10 mouse cellular contexts compared by ENCODE assay signal in the genomic region with DNA sequence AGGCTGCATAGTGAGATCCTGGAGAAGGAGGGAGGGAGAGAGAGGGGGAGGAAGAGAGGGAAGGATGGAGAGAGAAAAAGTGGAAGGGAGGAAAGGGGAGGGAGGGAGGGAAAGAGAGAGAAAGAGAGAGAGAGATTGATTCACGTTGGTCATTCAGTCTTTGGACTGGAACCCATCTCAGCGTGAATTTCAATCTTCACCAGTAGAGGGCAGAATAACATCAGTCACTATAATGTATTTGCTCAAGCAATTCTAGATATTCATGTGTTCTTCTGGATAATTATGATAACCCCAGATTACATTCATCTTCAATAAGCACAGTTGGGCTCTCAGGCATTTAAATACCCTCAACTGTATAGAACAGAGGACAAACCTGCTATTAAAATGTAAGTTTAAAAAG. TPM values are rescaled to one million over a fixed set of nuclear protein-coding genes. Genes with fewer than 3 reads are reported as not detected.
A peak's percentile ranks its signal among the peaks of the same experiment; 100 is the strongest.
DNase-seq lines count a peak whose midpoint lies in the region; ATAC-seq and TF ChIP-seq lines count a peak whose summit lies in the region.
"Had no signal": no experiment of that assay in that cellular context is flagged by ENCODE, and none has a peak within 500 bp of the region (broad histone marks: within the 10 kb centered on the region; RNA-seq: fewer than 3 reads in every experiment).

No protein-coding gene starts in this region.

- 0% methylated on average over 2 of the region's 2 CpGs for WGBS in embryonic facial prominence, embryonic 11.5 days
- 0% methylated on average over 2 of the region's 2 CpGs for WGBS in embryonic facial prominence, embryonic 10.5 days

- no peak for ATAC-seq in embryonic facial prominence, embryonic 11.5 days (replicated peaks; ENCODE audit: insufficient number of reproducible peaks, low FRiP score, low TSS enrichment, low read depth)
- ATAC-seq in granulocyte monocyte progenitor cell, adult 5-6 weeks (replicated peaks; ENCODE audit: poor library complexity, severe bottlenecking): 0 out of 2 replicates have a peak, but pooled peaks have one; percentile 35
- ATAC-seq in monocyte, adult 5-6 weeks (replicated peaks; ENCODE audit: insufficient number of reproducible peaks, low FRiP score, low TSS enrichment, poor library complexity, severe bottlenecking): no peak

- no peaks in the 10 kb centered on the region for H3K4me1 ChIP-seq in embryonic facial prominence, embryonic 11.5 days (ENCODE audit: control insufficient read depth, insufficient read depth, low read length)
- peaks cover 8% of the 10 kb centered on the region for H3K4me1 ChIP-seq in embryonic facial prominence, embryonic 10.5 days
- H3K4me1 ChIP-seq in E14TG2a.4 (replicated peaks; ENCODE audit: low read depth, low read length): peaks cover 14% of the 10 kb centered on the region

- no peaks in the 10 kb centered on the region for H3K36me3 ChIP-seq in embryonic facial prominence, embryonic 11.5 days (replicated peaks; ENCODE audit: control insufficient read depth, insufficient read depth, low read depth, low read length)
- H3K36me3 ChIP-seq in embryonic facial prominence, embryonic 10.5 days (replicated peaks): no peaks in the 10 kb centered on the region
- no peaks in the 10 kb centered on the region for H3K36me3 ChIP-seq in E14TG2a.4 (ENCODE audit: insufficient read depth, low read length)

- H3K9ac ChIP-seq in embryonic facial prominence, embryonic 11.5 days (replicated peaks; ENCODE audit: low read length): no peak overlapping the region

- peak; percentile 84 for DNase-seq in embryonic facial prominence, embryonic 11.5 days (ENCODE audit: low spot score)
- no peak for DNase-seq in embryonic facial prominence, embryonic 10.5 days (ENCODE audit: low spot score)
- DNase-seq in left cerebral cortex, adult 2 months (ENCODE audit: extremely low spot score in 1 of 2, low spot score in 2 of 2): peak in 1 of 2 experiments; percentile 15
- no peak for DNase-seq in left cerebral cortex, postnatal 4 days
- no peak for DNase-seq in frontal cortex, postnatal 25 days (ENCODE audit: low spot score in 2 of 2)

- H3K27me3 ChIP-seq in embryonic facial prominence, embryonic 11.5 days (ENCODE audit: control insufficient read depth, insufficient read depth, low read length): no peaks in the 10 kb centered on the region
- H3K27me3 ChIP-seq in embryonic facial prominence, embryonic 10.5 days (replicated peaks; ENCODE audit: low read depth, poor library complexity, severe bottlenecking): peaks cover 15% of the 10 kb centered on the region; the same call in 1 of the 2 replicates
- peaks cover 20% of the 10 kb centered on the region for H3K27me3 ChIP-seq in E14TG2a.4 (ENCODE audit: insufficient read depth, low read length)

- no peak overlapping the region for H3K4me3 ChIP-seq in embryonic facial prominence, embryonic 11.5 days (ENCODE audit: low read depth, low read length)
- no peak overlapping the region for H3K4me3 ChIP-seq in embryonic facial prominence, embryonic 10.5 days
- no peak overlapping the region for H3K4me3 ChIP-seq in left cerebral cortex, adult 2 months
- H3K4me3 ChIP-seq in E14TG2a.4 (replicated peaks; ENCODE audit: low read length): no peak overlapping the region
- H3K4me3 ChIP-seq: megakaryocyte, embryonic 14.5 days had no signal

- intact Hi-C loops in left cerebral cortex, adult 2 months (cut with DNase I): loop anchor here (1.0 kb wide), 1 partner anchor 257 kb away; no protein-coding TSS in a partner anchor
- intact Hi-C loops in left cerebral cortex, postnatal 4 days (cut with DNase I): loop anchor here (1.0 to 10.0 kb wide), 2 partner anchors 62 to 257 kb away; no protein-coding TSS in a partner anchor

- H3K9me3 ChIP-seq in embryonic facial prominence, embryonic 11.5 days (replicated peaks; ENCODE audit: control insufficient read depth, low read length): no peaks in the 10 kb centered on the region
- no peaks in the 10 kb centered on the region for H3K9me3 ChIP-seq in embryonic facial prominence, embryonic 10.5 days
- H3K9me3 ChIP-seq in E14TG2a.4 (ENCODE audit: low read length): no peaks in the 10 kb centered on the region
- H3K9me3 ChIP-seq: megakaryocyte, embryonic 14.5 days had no signal

- H3K4me2 ChIP-seq in embryonic facial prominence, embryonic 11.5 days (ENCODE audit: low read depth, low read length): no peak overlapping the region

- TF ChIP-seq CTCF in left cerebral cortex, adult 2 months (IDR thresholded peaks at IDR 0.05): peak; percentile 77
- TF ChIP-seq CTCF in E14TG2a.4 (conservative IDR thresholded peaks at IDR 0.05; ENCODE audit: low read length): peak; percentile 48

- H3K27ac ChIP-seq in embryonic facial prominence, embryonic 11.5 days (replicated peaks; ENCODE audit: low read depth, low read length): no peak overlapping the region
- no peak overlapping the region for H3K27ac ChIP-seq in embryonic facial prominence, embryonic 10.5 days (replicated peaks)
- H3K27ac ChIP-seq in left cerebral cortex, adult 2 months: no peak overlapping the region

RNA-seq across cellular contexts. Expression of a gene that starts 7.3 kb away (rescaled TPM):
- polyA plus RNA-seq in embryonic facial prominence, embryonic 11.5 days (2014; fragmentation: Nextera tagmentation; extraction: Ambion mirVana): not detected in 2 replicates
- polyA plus RNA-seq in embryonic facial prominence, embryonic 10.5 days (2016; fragmentation: Nextera tagmentation; extraction: Ambion mirVana): not detected in 2 replicates
- total RNA-seq in left cerebral cortex, adult 2 months (2021): not detected
- total RNA-seq in left cerebral cortex, postnatal 4 days (2021): not detected
- not detected in 2 replicates for total RNA-seq in granulocyte monocyte progenitor cell, adult 5-6 weeks (2014; fragmentation: Nextera tagmentation)
- total RNA-seq in granulocyte monocyte progenitor cell, adult 5-6 weeks (2017): not detected in 2 replicates
- not detected in 3 replicates for total RNA-seq in monocyte, adult 5-6 weeks (2017)
- polyA plus RNA-seq: heart, embryonic 16.5 days had no signal

RNA-seq across cellular contexts. Expression of a gene that starts 22.8 kb away (rescaled TPM):
- polyA plus RNA-seq in embryonic facial prominence, embryonic 11.5 days (2014; fragmentation: Nextera tagmentation; extraction: Ambion mirVana): not detected in 2 replicates
- not detected in 2 replicates for polyA plus RNA-seq in embryonic facial prominence, embryonic 10.5 days (2016; fragmentation: Nextera tagmentation; extraction: Ambion mirVana)
- total RNA-seq in left cerebral cortex, adult 2 months (2021): not detected
- not detected for total RNA-seq in left cerebral cortex, postnatal 4 days (2021)
- not detected in 2 replicates for total RNA-seq in granulocyte monocyte progenitor cell, adult 5-6 weeks (2014; fragmentation: Nextera tagmentation)
- not detected in 2 replicates for total RNA-seq in granulocyte monocyte progenitor cell, adult 5-6 weeks (2017)
- total RNA-seq in monocyte, adult 5-6 weeks (2017): not detected in 3 replicates
- polyA plus RNA-seq: heart, embryonic 16.5 days had no signal

RNA-seq across cellular contexts. Expression of a gene that starts 31.0 kb away (rescaled TPM):
- not detected in 2 replicates for polyA plus RNA-seq in embryonic facial prominence, embryonic 11.5 days (2014; fragmentation: Nextera tagmentation; extraction: Ambion mirVana)
- polyA plus RNA-seq in embryonic facial prominence, embryonic 10.5 days (2016; fragmentation: Nextera tagmentation; extraction: Ambion mirVana): not detected in 2 replicates
- total RNA-seq in left cerebral cortex, adult 2 months (2021): not detected
- not detected for total RNA-seq in left cerebral cortex, postnatal 4 days (2021)
- total RNA-seq in granulocyte monocyte progenitor cell, adult 5-6 weeks (2014; fragmentation: Nextera tagmentation): not detected in 2 replicates
- not detected in 2 replicates for total RNA-seq in granulocyte monocyte progenitor cell, adult 5-6 weeks (2017)
- not detected in 3 replicates for total RNA-seq in monocyte, adult 5-6 weeks (2017)
- polyA plus RNA-seq: heart, embryonic 16.5 days had no signal

RNA-seq across cellular contexts. Expression of a gene that starts 37.4 kb away (rescaled TPM):
- polyA plus RNA-seq in embryonic facial prominence, embryonic 11.5 days (2014; fragmentation: Nextera tagmentation; extraction: Ambion mirVana): not detected in 2 replicates
- not detected in 2 replicates for polyA plus RNA-seq in embryonic facial prominence, embryonic 10.5 days (2016; fragmentation: Nextera tagmentation; extraction: Ambion mirVana)
- total RNA-seq in left cerebral cortex, adult 2 months (2021): not detected
- total RNA-seq in left cerebral cortex, postnatal 4 days (2021): not detected
- total RNA-seq in granulocyte monocyte progenitor cell, adult 5-6 weeks (2014; fragmentation: Nextera tagmentation): not detected in 2 replicates
- not detected in 2 replicates for total RNA-seq in granulocyte monocyte progenitor cell, adult 5-6 weeks (2017)
- total RNA-seq in monocyte, adult 5-6 weeks (2017): not detected in 3 replicates
- polyA plus RNA-seq: heart, embryonic 16.5 days had no signal

RNA-seq across cellular contexts. Expression of a gene that starts 45.5 kb away (rescaled TPM):
- polyA plus RNA-seq in embryonic facial prominence, embryonic 11.5 days (2014; fragmentation: Nextera tagmentation; extraction: Ambion mirVana): not detected in 2 replicates
- polyA plus RNA-seq in embryonic facial prominence, embryonic 10.5 days (2016; fragmentation: Nextera tagmentation; extraction: Ambion mirVana): not detected in 2 replicates
- not detected for total RNA-seq in left cerebral cortex, adult 2 months (2021)
- total RNA-seq in left cerebral cortex, postnatal 4 days (2021): not detected
- not detected in 2 replicates for total RNA-seq in granulocyte monocyte progenitor cell, adult 5-6 weeks (2014; fragmentation: Nextera tagmentation)
- total RNA-seq in granulocyte monocyte progenitor cell, adult 5-6 weeks (2017): not detected in 2 replicates
- not detected in 3 replicates for total RNA-seq in monocyte, adult 5-6 weeks (2017)
- polyA plus RNA-seq: heart, embryonic 16.5 days had no signal
